Mouse (Mus musculus): ENCODE data around the gene Rnf149. TPM values are rescaled to one million over a fixed set of nuclear protein-coding genes. Genes with fewer than 3 reads are reported as not detected.
A peak's percentile ranks its signal among the peaks of the same experiment; 100 is the strongest.

Gene Rnf149
- polyA plus RNA-seq, 1 experiment from 2014 or later: 26.2 TPM

- no peak overlapping the region for H3K4me3 ChIP-seq (ENCODE audit: low read depth, low read length)
- DNase-seq (ENCODE audit: low spot score) (no peak), ATAC-seq (ENCODE audit: insufficient number of reproducible peaks, low FRiP score, low TSS enrichment, low read depth) (no peak)
- no peak overlapping the region for H3K9ac ChIP-seq (ENCODE audit: low read length)
- 67% methylated on average over 9 of the region's 9 CpGs for WGBS
- H3K9me3 ChIP-seq (ENCODE audit: control insufficient read depth, low read length): no peaks in the 10 kb centered on the region
- H3K27me3 ChIP-seq (ENCODE audit: control insufficient read depth, insufficient read depth, low read length): no peaks in the 10 kb centered on the region
- no peaks in the 10 kb centered on the region for H3K4me1 ChIP-seq (ENCODE audit: control insufficient read depth, insufficient read depth, low read length)
- H3K4me2 ChIP-seq (ENCODE audit: low read depth, severe bottlenecking): no peak overlapping the region
- no peak overlapping the region for H3K27ac ChIP-seq (replicated peaks; ENCODE audit: low read depth, low read length)
- no peaks in the 10 kb centered on the region for H3K36me3 ChIP-seq (ENCODE audit: control insufficient read depth, insufficient read depth, low read length)
These were observed 8.2 kb upstream of the Rnf149 start for GRCm38 (mm10) chr1:39585416-39585815.

- H3K4me2 ChIP-seq (ENCODE audit: low read depth, severe bottlenecking): no peak overlapping the region
- no peak overlapping the region for H3K27ac ChIP-seq (replicated peaks; ENCODE audit: low read depth, low read length)
- DNase-seq (ENCODE audit: low spot score) (no peak), ATAC-seq (ENCODE audit: insufficient number of reproducible peaks, low FRiP score, low TSS enrichment, low read depth) (no peak)
- no peak overlapping the region for H3K9ac ChIP-seq (ENCODE audit: low read length)
- H3K27me3 ChIP-seq (ENCODE audit: control insufficient read depth, insufficient read depth, low read length): no peaks in the 10 kb centered on the region
- 90% methylated on average over 9 of the region's 9 CpGs for WGBS
- no peaks in the 10 kb centered on the region for H3K4me1 ChIP-seq (ENCODE audit: control insufficient read depth, insufficient read depth, low read length)
- no peaks in the 10 kb centered on the region for H3K9me3 ChIP-seq (ENCODE audit: control insufficient read depth, low read length)
- no peaks in the 10 kb centered on the region for H3K36me3 ChIP-seq (ENCODE audit: control insufficient read depth, insufficient read depth, low read length)
- no peak overlapping the region for H3K4me3 ChIP-seq (ENCODE audit: low read depth, low read length)
These were observed 6.0 kb upstream of the Rnf149 start for GRCm38 (mm10) chr1:39583173-39583572.

- 74% methylated on average over 2 of the region's 3 CpGs for WGBS
These were observed 4.0 kb upstream of the Rnf149 start for GRCm38 (mm10) chr1:39581215-39581614.

GRCm38 (mm10) chr1:39579139-39579538, 1.9 kb upstream of the Rnf149 start:
- 80% methylated on average over 6 of the region's 6 CpGs for WGBS
- Histone ChIP-seq H3K9ac (ENCODE audit: low read length) (no peak overlapping the region), H3K4me2 (ENCODE audit: low read depth, severe bottlenecking) (no peak overlapping the region), H3K4me3 (ENCODE audit: low read depth, low read length) (no peak overlapping the region), H3K27ac (replicated peaks; ENCODE audit: low read depth, low read length) (no peak overlapping the region), H3K4me1 (ENCODE audit: control insufficient read depth, insufficient read depth, low read length) (peaks cover 10% of the 10 kb centered on the region), H3K9me3 (ENCODE audit: control insufficient read depth, low read length) (no peaks in the 10 kb centered on the region), H3K36me3 (ENCODE audit: control insufficient read depth, insufficient read depth, low read length) (no peaks in the 10 kb centered on the region), H3K27me3 (ENCODE audit: control insufficient read depth, insufficient read depth, low read length) (no peaks in the 10 kb centered on the region)
- ATAC-seq (ENCODE audit: insufficient number of reproducible peaks, low FRiP score, low TSS enrichment, low read depth) (no peak), DNase-seq (ENCODE audit: low spot score) (no peak)

More at GRCm38 (mm10) chr1:39581215-39581614, 4.0 kb upstream of the Rnf149 start:
- no peaks in the 10 kb centered on the region for H3K9me3 ChIP-seq (ENCODE audit: control insufficient read depth, low read length)
- H3K4me1 ChIP-seq (ENCODE audit: control insufficient read depth, insufficient read depth, low read length): peaks cover 4% of the 10 kb centered on the region; the same call in 1 of the 2 replicates
- no peak overlapping the region for H3K4me3 ChIP-seq (ENCODE audit: low read depth, low read length)
- no peak for ATAC-seq (ENCODE audit: insufficient number of reproducible peaks, low FRiP score, low TSS enrichment, low read depth)
- H3K27me3 ChIP-seq (ENCODE audit: control insufficient read depth, insufficient read depth, low read length): no peaks in the 10 kb centered on the region
- DNase-seq (ENCODE audit: low spot score): no peak
- H3K27ac ChIP-seq (replicated peaks; ENCODE audit: low read depth, low read length): no peak overlapping the region
- H3K36me3 ChIP-seq (ENCODE audit: control insufficient read depth, insufficient read depth, low read length): no peaks in the 10 kb centered on the region
- H3K4me2 ChIP-seq (ENCODE audit: low read depth, severe bottlenecking): no peak overlapping the region
- no peak overlapping the region for H3K9ac ChIP-seq (ENCODE audit: low read length)

GRCm38 (mm10) chr1:39578446-39578845, 1.2 kb upstream of the Rnf149 start:
- Histone ChIP-seq H3K9ac (ENCODE audit: low read length) (no peak overlapping the region), H3K4me2 (ENCODE audit: low read depth, severe bottlenecking) (no peak overlapping the region), H3K27me3 (ENCODE audit: control insufficient read depth, insufficient read depth, low read length) (no peaks in the 10 kb centered on the region), H3K27ac (replicated peaks; ENCODE audit: low read depth, low read length) (no peak overlapping the region), H3K36me3 (ENCODE audit: control insufficient read depth, insufficient read depth, low read length) (no peaks in the 10 kb centered on the region), H3K4me3 (ENCODE audit: low read depth, low read length) (no peak overlapping the region), H3K9me3 (ENCODE audit: control insufficient read depth, low read length) (no peaks in the 10 kb centered on the region), H3K4me1 (ENCODE audit: control insufficient read depth, insufficient read depth, low read length) (peaks cover 10% of the 10 kb centered on the region)
- DNase-seq (ENCODE audit: low spot score) (no peak), ATAC-seq (ENCODE audit: insufficient number of reproducible peaks, low FRiP score, low TSS enrichment, low read depth) (no peak)
- 70% methylated on average over 5 of the region's 5 CpGs for WGBS

- H3K9ac ChIP-seq (ENCODE audit: low read length): peak overlapping the region; percentile 93
- no peaks in the 10 kb centered on the region for H3K36me3 ChIP-seq (ENCODE audit: control insufficient read depth, insufficient read depth, low read length)
- peak overlapping the region; percentile 99 for H3K27ac ChIP-seq (replicated peaks; ENCODE audit: low read depth, low read length)
- DNase-seq (ENCODE audit: low spot score): peak; percentile 77
- peak overlapping the region; percentile 56 for H3K4me2 ChIP-seq (ENCODE audit: low read depth, severe bottlenecking)
- H3K9me3 ChIP-seq (ENCODE audit: control insufficient read depth, low read length): no peaks in the 10 kb centered on the region
- peak; percentile 81 for ATAC-seq (ENCODE audit: insufficient number of reproducible peaks, low FRiP score, low TSS enrichment, low read depth)
- H3K4me3 ChIP-seq (ENCODE audit: low read depth, low read length): peak overlapping the region; percentile 87
- H3K27me3 ChIP-seq (ENCODE audit: control insufficient read depth, insufficient read depth, low read length): no peaks in the 10 kb centered on the region
- H3K4me1 ChIP-seq (ENCODE audit: control insufficient read depth, insufficient read depth, low read length): peaks cover 10% of the 10 kb centered on the region
- WGBS: under 1% methylated on average over 88 of the region's 88 CpGs
These were observed 568 bp downstream of the Rnf149 start for GRCm38 (mm10) chr1:39576431-39577243.

- Histone ChIP-seq H3K4me2 (ENCODE audit: low read depth, severe bottlenecking) (peak overlapping the region; percentile 56), H3K4me1 (ENCODE audit: control insufficient read depth, insufficient read depth, low read length) (peaks cover 10% of the 10 kb centered on the region), H3K4me3 (ENCODE audit: low read depth, low read length) (peak overlapping the region; percentile 87), H3K27ac (replicated peaks; ENCODE audit: low read depth, low read length) (no peak overlapping the region; the same call in 1 of the 2 replicates), H3K9me3 (ENCODE audit: control insufficient read depth, low read length) (no peaks in the 10 kb centered on the region), H3K36me3 (ENCODE audit: control insufficient read depth, insufficient read depth, low read length) (no peaks in the 10 kb centered on the region), H3K9ac (ENCODE audit: low read length) (peak overlapping the region; percentile 93), H3K27me3 (ENCODE audit: control insufficient read depth, insufficient read depth, low read length) (no peaks in the 10 kb centered on the region)
- WGBS: 22% methylated on average over 8 of the region's 8 CpGs
- no peak for ATAC-seq (ENCODE audit: insufficient number of reproducible peaks, low FRiP score, low TSS enrichment, low read depth)
- DNase-seq (ENCODE audit: low spot score): peak; percentile 25
These were observed 1.3 kb downstream of the Rnf149 start for GRCm38 (mm10) chr1:39575778-39576375.

- H3K27ac ChIP-seq (replicated peaks; ENCODE audit: low read depth, low read length): no peak overlapping the region
- no peaks in the 10 kb centered on the region for H3K9me3 ChIP-seq (ENCODE audit: control insufficient read depth, low read length)
- peaks cover 10% of the 10 kb centered on the region for H3K4me1 ChIP-seq (ENCODE audit: control insufficient read depth, insufficient read depth, low read length)
- no peak for ATAC-seq (ENCODE audit: insufficient number of reproducible peaks, low FRiP score, low TSS enrichment, low read depth)
- no peak for DNase-seq (ENCODE audit: low spot score)
- 85% methylated on average over 7 of the region's 7 CpGs for WGBS
- H3K4me3 ChIP-seq (ENCODE audit: low read depth, low read length): no peak overlapping the region
- no peaks in the 10 kb centered on the region for H3K36me3 ChIP-seq (ENCODE audit: control insufficient read depth, insufficient read depth, low read length)
- no peak overlapping the region for H3K9ac ChIP-seq (ENCODE audit: low read length)
- no peak overlapping the region for H3K4me2 ChIP-seq (ENCODE audit: low read depth, severe bottlenecking)
- H3K27me3 ChIP-seq (ENCODE audit: control insufficient read depth, insufficient read depth, low read length): no peaks in the 10 kb centered on the region
These were observed 3.3 kb downstream of the Rnf149 start for GRCm38 (mm10) chr1:39573890-39574289.
